Mouse (Mus musculus): Measurements from ENCODE around the gene Timmdc1. TPM values are rescaled to one million over a fixed set of nuclear protein-coding genes. Genes with fewer than 3 reads are reported as not detected.
A peak's percentile ranks its signal among the peaks of the same experiment; 100 is the strongest.

Timmdc1 gene
- 21.5 and 23.6 TPM in 2 replicates for polyA plus RNA-seq (2014; fragmentation: Nextera tagmentation; extraction: Ambion mirVana)

DNA sequence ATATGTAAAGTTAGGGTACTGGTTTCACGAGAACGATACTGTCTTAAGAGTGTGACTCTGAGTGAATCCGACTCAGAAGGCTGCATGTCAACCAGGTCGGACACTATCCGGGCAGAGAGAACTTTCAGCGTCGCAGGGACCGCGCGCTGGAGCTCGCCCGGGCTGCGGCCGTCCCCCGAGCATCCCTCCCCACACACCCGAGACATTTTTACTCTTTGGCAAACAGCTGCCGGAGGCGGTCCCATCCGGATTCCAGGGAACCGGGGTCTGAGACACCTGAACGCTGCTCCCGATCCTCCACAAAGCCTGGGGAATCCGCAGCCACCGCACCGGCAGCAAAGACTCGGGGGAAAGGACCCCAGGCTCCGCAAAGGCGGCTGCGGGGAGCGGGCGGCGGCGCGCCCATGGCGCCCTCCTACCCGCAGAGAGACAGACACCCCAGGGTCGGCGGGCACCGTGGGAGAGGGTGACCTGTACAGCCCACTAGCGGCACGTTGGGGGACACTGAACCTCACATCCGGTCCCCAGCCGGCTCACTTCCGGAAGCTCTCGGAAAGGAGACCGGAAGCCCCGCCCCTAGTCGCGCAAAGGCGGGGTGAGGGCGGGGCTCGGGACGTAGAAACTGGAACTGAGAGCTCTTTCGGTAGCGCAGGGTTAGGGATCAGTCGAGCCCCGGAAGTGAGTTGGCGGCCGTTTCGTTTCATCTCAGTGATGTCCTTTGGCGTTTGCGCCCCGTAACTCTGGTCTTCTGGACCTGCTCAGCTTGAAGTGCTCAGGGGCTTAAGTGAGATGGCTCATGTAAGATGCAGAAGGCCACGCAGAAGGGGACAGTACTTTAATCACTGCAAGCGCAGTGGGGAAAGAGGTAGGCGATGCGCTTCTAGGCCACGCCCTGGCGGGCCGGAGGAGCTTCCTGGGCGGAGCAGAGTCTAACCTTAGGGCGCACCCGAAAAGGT, at the start of gene Timmdc1:
TSS of gene Timmdc1 (minus strand) at position 535 of the 956 bp plus-strand sequence.
- peak; percentile 97 for ATAC-seq (replicated peaks; ENCODE audit: insufficient number of reproducible peaks, low FRiP score, low TSS enrichment, low read depth)

DNA sequence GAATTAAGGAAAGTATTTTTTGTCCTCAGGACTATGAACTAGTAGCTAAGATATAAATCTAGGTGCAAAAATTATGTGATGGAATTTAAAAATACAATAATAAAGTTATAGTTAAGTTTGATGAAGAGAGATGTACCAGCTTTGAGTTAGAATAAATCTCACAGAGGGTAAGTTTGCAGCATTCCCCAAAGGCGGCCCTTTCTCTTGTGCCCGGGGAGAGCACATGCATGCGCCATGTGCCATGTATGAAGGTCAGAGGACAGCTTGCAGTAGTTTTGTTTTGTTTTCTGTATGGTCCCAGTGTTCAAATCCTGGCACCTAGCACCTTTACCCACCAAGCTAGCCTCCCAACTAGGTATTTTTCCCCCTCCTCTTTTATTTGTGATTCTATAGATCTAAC, 49.0 kb upstream of the Timmdc1 start:
- Histone ChIP-seq H3K36me3 (replicated peaks; ENCODE audit: control insufficient read depth, insufficient read depth, low read depth, low read length) (peaks cover 7% of the 10 kb centered on the region), H3K27me3 (ENCODE audit: control insufficient read depth, insufficient read depth, low read length) (no peaks in the 10 kb centered on the region), H3K9ac (replicated peaks; ENCODE audit: low read length) (no peak overlapping the region), H3K9me3 (replicated peaks; ENCODE audit: control insufficient read depth, low read length) (no peaks in the 10 kb centered on the region), H3K27ac (replicated peaks; ENCODE audit: low read depth, low read length) (no peak overlapping the region), H3K4me3 (ENCODE audit: low read depth, low read length) (no peak overlapping the region), H3K4me1 (ENCODE audit: control insufficient read depth, insufficient read depth, low read length) (no peaks in the 10 kb centered on the region), H3K4me2 (ENCODE audit: low read depth, low read length) (no peak overlapping the region)
- ATAC-seq (replicated peaks; ENCODE audit: insufficient number of reproducible peaks, low FRiP score, low TSS enrichment, low read depth) (no peak), DNase-seq (ENCODE audit: low spot score) (no peak)
- 96% methylated on average over 3 of the region's 3 CpGs for WGBS

More for the DNA sequence above, at the start of gene Timmdc1:
- peak; percentile 98 for DNase-seq (ENCODE audit: low spot score)
- H3K36me3 ChIP-seq (replicated peaks; ENCODE audit: control insufficient read depth, insufficient read depth, low read depth, low read length): no peaks in the 10 kb centered on the region; the same call in 1 of the 2 replicates
- no peaks in the 10 kb centered on the region for H3K9me3 ChIP-seq (replicated peaks; ENCODE audit: control insufficient read depth, low read length)
- peak within 1 kb of the TSS; percentile 44 for H3K4me2 ChIP-seq (ENCODE audit: low read depth, low read length)
- H3K4me3 ChIP-seq (ENCODE audit: low read depth, low read length): peak within 1 kb of the TSS; percentile 93
- WGBS: under 1% methylated on average over 73 of the region's 73 CpGs
- no peaks in the 10 kb centered on the region for H3K27me3 ChIP-seq (ENCODE audit: control insufficient read depth, insufficient read depth, low read length)
- peak within 1 kb of the TSS; percentile 93 for H3K9ac ChIP-seq (replicated peaks; ENCODE audit: low read length)
- no peaks in the 10 kb centered on the region for H3K4me1 ChIP-seq (ENCODE audit: control insufficient read depth, insufficient read depth, low read length)
- peak within 1 kb of the TSS; percentile 75 for H3K27ac ChIP-seq (replicated peaks; ENCODE audit: low read depth, low read length)

DNA sequence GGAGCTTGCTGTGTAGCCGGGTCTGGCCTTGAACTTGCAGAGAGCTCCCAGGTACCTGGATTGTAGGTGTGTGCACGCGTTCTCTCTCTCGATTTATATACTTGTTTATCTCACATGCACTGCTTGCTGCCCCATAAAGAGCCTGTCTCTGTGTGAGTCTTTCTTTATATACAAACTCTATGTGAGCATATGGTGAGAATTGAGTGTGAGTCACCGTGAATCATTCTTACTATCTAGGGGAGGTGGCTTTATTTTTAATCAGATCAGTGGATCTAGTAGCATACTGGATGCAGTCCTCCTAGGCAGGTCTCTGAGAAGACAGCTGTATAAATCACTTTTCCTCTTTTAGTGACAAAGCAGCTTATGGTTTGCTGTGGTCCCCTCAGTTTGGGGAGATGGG, 45.7 kb upstream of the Timmdc1 start:
- Histone ChIP-seq H3K4me1 (ENCODE audit: control insufficient read depth, insufficient read depth, low read length) (no peaks in the 10 kb centered on the region; the same call in 1 of the 2 replicates), H3K4me3 (ENCODE audit: low read depth, low read length) (no peak overlapping the region), H3K9me3 (replicated peaks; ENCODE audit: control insufficient read depth, low read length) (no peaks in the 10 kb centered on the region), H3K27ac (replicated peaks; ENCODE audit: low read depth, low read length) (no peak overlapping the region), H3K36me3 (replicated peaks; ENCODE audit: control insufficient read depth, insufficient read depth, low read depth, low read length) (peaks cover 4% of the 10 kb centered on the region), H3K9ac (replicated peaks; ENCODE audit: low read length) (no peak overlapping the region), H3K4me2 (ENCODE audit: low read depth, low read length) (no peak overlapping the region), H3K27me3 (ENCODE audit: control insufficient read depth, insufficient read depth, low read length) (no peaks in the 10 kb centered on the region)
- no peak for DNase-seq (ENCODE audit: low spot score)
- WGBS: 95% methylated on average over 5 of the region's 5 CpGs
- ATAC-seq (replicated peaks; ENCODE audit: insufficient number of reproducible peaks, low FRiP score, low TSS enrichment, low read depth): no peak

DNA sequence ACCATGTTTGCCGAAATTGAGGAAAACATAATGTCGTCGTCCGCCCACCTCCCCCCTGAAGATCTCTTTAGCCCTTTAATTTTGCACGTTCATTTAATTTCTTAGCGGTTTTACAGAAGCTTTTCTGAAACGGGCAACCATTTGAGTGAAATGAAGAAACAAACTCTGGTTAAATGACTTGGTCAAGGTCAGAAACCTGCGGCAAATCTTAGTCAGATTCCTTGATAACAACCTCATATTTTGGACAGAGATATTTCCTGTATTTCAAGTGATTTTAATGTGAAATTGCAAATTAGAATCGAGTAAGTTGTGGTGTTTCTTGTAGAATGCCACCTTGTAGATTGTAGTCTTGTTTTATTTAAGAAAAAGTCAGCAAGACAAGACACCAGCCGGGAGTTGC, 41.1 kb upstream of the Timmdc1 start:
- no peak for DNase-seq (ENCODE audit: low spot score)
- Histone ChIP-seq H3K4me3 (ENCODE audit: low read depth, low read length) (peak overlapping the region; percentile 69), H3K4me2 (ENCODE audit: low read depth, low read length) (peak overlapping the region; percentile 39), H3K9me3 (replicated peaks; ENCODE audit: control insufficient read depth, low read length) (no peaks in the 10 kb centered on the region), H3K9ac (replicated peaks; ENCODE audit: low read length) (peak overlapping the region; percentile 74), H3K27me3 (ENCODE audit: control insufficient read depth, insufficient read depth, low read length) (no peaks in the 10 kb centered on the region), H3K27ac (replicated peaks; ENCODE audit: low read depth, low read length) (no peak overlapping the region), H3K4me1 (ENCODE audit: control insufficient read depth, insufficient read depth, low read length) (no peaks in the 10 kb centered on the region; the same call in 1 of the 2 replicates), H3K36me3 (replicated peaks; ENCODE audit: control insufficient read depth, insufficient read depth, low read depth, low read length) (no peaks in the 10 kb centered on the region)
- 34% methylated on average over 10 of the region's 10 CpGs for WGBS
- ATAC-seq (replicated peaks; ENCODE audit: insufficient number of reproducible peaks, low FRiP score, low TSS enrichment, low read depth): no peak

DNA sequence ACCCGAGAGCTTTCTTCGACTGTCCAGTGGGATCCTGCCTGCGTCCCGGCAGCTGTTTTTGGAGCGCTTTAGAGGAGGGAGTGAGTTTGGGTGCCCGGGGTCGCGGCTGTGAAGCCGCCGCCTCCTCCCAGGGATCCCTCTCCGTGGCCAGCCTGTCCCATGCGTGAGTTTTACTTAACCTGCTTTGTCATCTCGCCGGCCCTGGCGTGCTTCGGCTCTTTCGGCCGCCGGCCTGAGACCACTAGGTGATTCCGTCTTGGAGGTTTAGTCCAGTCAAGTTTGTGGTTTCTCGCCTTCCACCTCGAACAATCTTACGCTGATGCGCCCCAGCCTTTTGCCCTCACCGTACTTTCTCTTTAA, 40.5 kb upstream of the Timmdc1 start:
- Histone ChIP-seq H3K9me3 (replicated peaks; ENCODE audit: control insufficient read depth, low read length) (no peaks in the 10 kb centered on the region), H3K36me3 (replicated peaks; ENCODE audit: control insufficient read depth, insufficient read depth, low read depth, low read length) (no peaks in the 10 kb centered on the region), H3K4me2 (ENCODE audit: low read depth, low read length) (peak overlapping the region; percentile 39), H3K27me3 (ENCODE audit: control insufficient read depth, insufficient read depth, low read length) (no peaks in the 10 kb centered on the region), H3K4me3 (ENCODE audit: low read depth, low read length) (peak overlapping the region; percentile 69), H3K4me1 (ENCODE audit: control insufficient read depth, insufficient read depth, low read length) (no peaks in the 10 kb centered on the region; the same call in 1 of the 2 replicates), H3K27ac (replicated peaks; ENCODE audit: low read depth, low read length) (no peak overlapping the region; the same call in 1 of the 2 replicates), H3K9ac (replicated peaks; ENCODE audit: low read length) (peak overlapping the region; percentile 74)
- DNase-seq (ENCODE audit: low spot score) (no peak), ATAC-seq (replicated peaks; ENCODE audit: insufficient number of reproducible peaks, low FRiP score, low TSS enrichment, low read depth) (no peak; the same call in 1 of the 2 replicates)
- under 1% methylated on average over 25 of the region's 25 CpGs for WGBS

DNA sequence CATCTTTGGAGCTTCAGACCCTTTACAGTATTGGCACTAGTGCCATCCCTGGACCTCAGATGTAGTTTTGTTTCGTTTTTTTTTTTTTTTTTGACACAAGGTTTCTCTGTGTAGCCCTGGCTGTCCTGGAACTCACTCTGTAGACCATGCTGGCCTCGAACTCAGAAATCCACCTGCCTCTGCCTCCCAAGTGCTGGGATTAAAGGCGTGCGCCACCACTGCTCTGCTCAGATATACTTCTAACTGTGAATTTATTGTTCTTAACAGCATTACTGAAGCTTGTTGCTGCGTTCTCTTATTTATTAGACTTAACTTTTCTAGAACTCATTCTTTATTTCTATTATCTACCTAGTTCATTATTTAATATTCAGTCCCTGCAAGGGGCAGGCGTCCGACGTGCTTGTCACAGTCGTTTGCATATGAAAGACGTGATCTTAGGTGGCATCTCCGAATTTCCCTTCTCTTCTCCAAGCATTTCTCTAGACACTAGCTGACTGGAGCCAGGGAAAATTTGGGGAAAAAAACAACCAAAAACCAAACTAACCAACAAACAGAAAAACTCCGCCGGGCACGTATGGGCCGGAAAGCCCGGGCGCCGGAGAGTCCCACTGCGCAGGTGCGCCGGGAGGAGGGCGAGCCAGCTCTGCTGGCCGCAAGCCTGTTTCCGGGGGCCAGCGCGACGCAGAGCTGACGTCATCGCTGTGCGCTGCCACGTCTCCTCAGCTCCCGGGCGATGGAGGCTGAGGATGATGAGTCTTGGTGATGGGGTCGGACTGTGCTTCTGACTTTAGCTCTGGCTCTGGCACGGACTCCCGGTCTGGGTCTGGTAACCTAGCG, 39.9 kb upstream of the Timmdc1 start:
- H3K27ac ChIP-seq (replicated peaks; ENCODE audit: low read depth, low read length): no peak overlapping the region; the same call in 1 of the 2 replicates
- ATAC-seq (replicated peaks; ENCODE audit: insufficient number of reproducible peaks, low FRiP score, low TSS enrichment, low read depth) (peak; percentile 95), DNase-seq (ENCODE audit: low spot score) (peak; percentile 97)
- no peaks in the 10 kb centered on the region for H3K27me3 ChIP-seq (ENCODE audit: control insufficient read depth, insufficient read depth, low read length)
- H3K4me1 ChIP-seq (ENCODE audit: control insufficient read depth, insufficient read depth, low read length): no peaks in the 10 kb centered on the region; the same call in 1 of the 2 replicates
- WGBS: 8% methylated on average over 37 of the region's 37 CpGs
- H3K9me3 ChIP-seq (replicated peaks; ENCODE audit: control insufficient read depth, low read length): no peaks in the 10 kb centered on the region
- peak overlapping the region; percentile 14 for H3K4me2 ChIP-seq (ENCODE audit: low read depth, low read length)
- peak overlapping the region; percentile 74 for H3K9ac ChIP-seq (replicated peaks; ENCODE audit: low read length)
- H3K36me3 ChIP-seq (replicated peaks; ENCODE audit: control insufficient read depth, insufficient read depth, low read depth, low read length): no peaks in the 10 kb centered on the region
- peak overlapping the region; percentile 69 for H3K4me3 ChIP-seq (ENCODE audit: low read depth, low read length)

DNA sequence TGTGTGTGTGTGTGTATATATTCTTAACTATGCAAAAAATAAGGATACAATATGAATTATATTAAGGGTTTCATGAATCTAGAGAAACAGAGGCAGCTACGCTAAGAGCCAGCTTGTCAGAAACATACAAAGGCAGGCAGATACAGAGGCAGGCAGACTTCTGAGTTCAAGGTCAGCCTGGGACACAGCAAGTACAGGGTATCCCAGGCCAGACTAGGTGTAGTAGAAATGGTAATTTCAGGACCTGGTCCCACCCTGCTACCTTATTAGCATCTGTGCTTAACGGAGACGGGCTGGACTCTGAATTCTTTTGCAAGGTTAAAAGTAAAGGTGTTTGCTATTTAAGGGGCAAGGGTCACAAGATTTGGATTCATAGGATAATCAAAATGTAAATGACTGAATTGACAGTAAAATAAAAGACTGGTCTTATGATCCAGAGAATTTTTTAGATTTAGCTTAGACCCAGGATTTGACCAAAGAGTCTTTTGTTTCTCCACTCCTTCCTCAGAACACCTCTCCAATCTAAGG, 35.8 kb upstream of the Timmdc1 start, which contains the start of gene Tmem39a:
TSS of gene Tmem39a (plus strand) at position 478 of the 528 bp plus-strand sequence.
- Histone ChIP-seq H3K27ac (replicated peaks; ENCODE audit: low read depth, low read length) (no peak within 1 kb of the TSS), H3K4me1 (ENCODE audit: control insufficient read depth, insufficient read depth, low read length) (no peaks in the 10 kb centered on the region), H3K36me3 (replicated peaks; ENCODE audit: control insufficient read depth, insufficient read depth, low read depth, low read length) (no peaks in the 10 kb centered on the region), H3K4me3 (ENCODE audit: low read depth, low read length) (no peak within 1 kb of the TSS), H3K9ac (replicated peaks; ENCODE audit: low read length) (no peak within 1 kb of the TSS), H3K27me3 (ENCODE audit: control insufficient read depth, insufficient read depth, low read length) (no peaks in the 10 kb centered on the region), H3K4me2 (ENCODE audit: low read depth, low read length) (no peak within 1 kb of the TSS), H3K9me3 (replicated peaks; ENCODE audit: control insufficient read depth, low read length) (no peaks in the 10 kb centered on the region)
- DNase-seq (ENCODE audit: low spot score): no peak
- ATAC-seq (replicated peaks; ENCODE audit: insufficient number of reproducible peaks, low FRiP score, low TSS enrichment, low read depth): no peak
- 86% methylated on average over 3 of the region's 3 CpGs for WGBS
